Mouse (Mus musculus): Measurements from ENCODE around the gene Arhgap42. TPM values are rescaled to one million over a fixed set of nuclear protein-coding genes. Genes with fewer than 3 reads are reported as not detected.
A peak's percentile ranks its signal among the peaks of the same experiment; 100 is the strongest.

Gene Arhgap42
- polyA plus RNA-seq, 1 experiment = 12.6 TPM

- peak; percentile 66 for DNase-seq
- WGBS = 54% methylated on average over 3 of the region's 3 CpGs
- Histone ChIP-seq H3K4me1 (ENCODE audit: control insufficient read depth, insufficient read depth, low read length) (peaks cover 7% of the 10 kb centered on the region; the same call in 1 of the 2 replicates), H3K36me3 (ENCODE audit: control insufficient read depth, insufficient read depth, low read length) (no peaks in the 10 kb centered on the region), H3K4me3 (ENCODE audit: insufficient read depth, low read depth, low read length) (no peak overlapping the region), H3K27me3 (replicated peaks; ENCODE audit: control insufficient read depth, insufficient read depth, low read length) (no peaks in the 10 kb centered on the region), H3K27ac (ENCODE audit: insufficient read depth, low read depth, low read length) (no peak overlapping the region)
- no peak for TF ChIP-seq POLR2A (IDR thresholded peaks at IDR 0.05; ENCODE audit: low read depth, low read length)
- TF ChIP-seq CTCF (conservative IDR thresholded peaks at IDR 0.05; ENCODE audit: insufficient read depth, insufficient read length, low read depth, low read length) = no peak
These were observed 84.3 kb downstream of the Arhgap42 start for GRCm38 (mm10) chr9:9154636-9155035.

- Histone ChIP-seq H3K27ac (ENCODE audit: insufficient read depth, low read depth, low read length) (peak overlapping the region; percentile 63; the same call in 1 of the 2 replicates), H3K4me3 (ENCODE audit: insufficient read depth, low read depth, low read length) (no peak overlapping the region), H3K36me3 (ENCODE audit: control insufficient read depth, insufficient read depth, low read length) (no peaks in the 10 kb centered on the region), H3K4me1 (ENCODE audit: control insufficient read depth, insufficient read depth, low read length) (peaks cover 16% of the 10 kb centered on the region; the same call in 1 of the 2 replicates), H3K27me3 (replicated peaks; ENCODE audit: control insufficient read depth, insufficient read depth, low read length) (no peaks in the 10 kb centered on the region)
- peak; percentile 86 for DNase-seq
- 57% methylated on average over 7 of the region's 7 CpGs for WGBS
- TF ChIP-seq POLR2A (IDR thresholded peaks at IDR 0.05; ENCODE audit: low read depth, low read length) = no peak
- no peak for TF ChIP-seq CTCF (conservative IDR thresholded peaks at IDR 0.05; ENCODE audit: insufficient read depth, insufficient read length, low read depth, low read length)
These were observed 94.4 kb downstream of the Arhgap42 start for GRCm38 (mm10) chr9:9144301-9145121.

DNA sequence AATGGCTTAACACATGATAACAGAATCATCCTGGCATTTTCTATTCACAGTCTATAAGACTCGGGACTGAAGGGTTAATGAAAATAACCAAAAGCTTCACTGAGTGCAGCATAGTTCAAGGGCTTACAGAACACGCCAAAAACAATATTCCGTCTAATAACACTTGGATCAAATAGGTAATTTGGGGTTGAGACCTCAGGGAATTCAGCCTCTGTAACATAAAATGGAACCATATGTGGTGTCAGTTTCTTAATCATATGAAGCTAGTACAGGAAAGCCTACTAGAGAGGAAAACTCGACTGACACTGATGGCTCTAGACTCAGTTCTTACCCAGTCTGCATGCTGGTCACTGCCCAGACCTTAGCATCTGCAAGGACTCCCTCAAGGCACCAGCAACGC is 95.8 kb downstream of the Arhgap42 start:
- H3K36me3 ChIP-seq (ENCODE audit: control insufficient read depth, insufficient read depth, low read length) = no peaks in the 10 kb centered on the region
- H3K27ac ChIP-seq (ENCODE audit: insufficient read depth, low read depth, low read length) = no peak overlapping the region
- TF ChIP-seq POLR2A (IDR thresholded peaks at IDR 0.05; ENCODE audit: low read depth, low read length) (no peak), CTCF (conservative IDR thresholded peaks at IDR 0.05; ENCODE audit: insufficient read depth, insufficient read length, low read depth, low read length) (no peak)
- H3K27me3 ChIP-seq (replicated peaks; ENCODE audit: control insufficient read depth, insufficient read depth, low read length) = no peaks in the 10 kb centered on the region
- no peak for DNase-seq
- no peak overlapping the region for H3K4me3 ChIP-seq (ENCODE audit: insufficient read depth, low read depth, low read length)
- peaks cover 16% of the 10 kb centered on the region; the same call in 1 of the 2 replicates for H3K4me1 ChIP-seq (ENCODE audit: control insufficient read depth, insufficient read depth, low read length)
- WGBS = 81% methylated on average over 5 of the region's 5 CpGs

DNA sequence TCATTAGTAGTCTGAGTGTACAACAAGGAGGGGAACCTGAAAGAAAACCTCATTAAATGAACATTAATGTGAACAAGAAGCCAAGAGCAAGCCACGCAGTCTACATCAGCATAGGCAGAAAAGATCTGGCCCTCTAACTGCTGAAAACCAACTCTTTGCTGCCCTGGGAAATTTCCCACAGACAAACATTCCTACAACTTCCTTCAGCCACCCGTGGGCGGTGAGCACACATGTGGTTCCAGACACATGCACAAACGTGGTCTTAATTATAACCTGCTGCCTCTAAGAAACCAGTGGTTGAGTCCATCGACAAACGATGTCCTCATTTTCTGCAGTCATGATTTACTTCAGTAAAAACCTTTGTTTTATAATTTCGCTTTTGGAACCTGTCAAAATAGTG is 96.3 kb downstream of the Arhgap42 start:
- WGBS = 63% methylated on average over 7 of the region's 7 CpGs
- no peaks in the 10 kb centered on the region for H3K27me3 ChIP-seq (replicated peaks; ENCODE audit: control insufficient read depth, insufficient read depth, low read length)

GRCm38 (mm10) chr9:9142144-9142543 is 96.8 kb downstream of the Arhgap42 start:
- Histone ChIP-seq H3K36me3 (ENCODE audit: control insufficient read depth, insufficient read depth, low read length) (no peaks in the 10 kb centered on the region), H3K4me3 (ENCODE audit: insufficient read depth, low read depth, low read length) (no peak overlapping the region), H3K4me1 (ENCODE audit: control insufficient read depth, insufficient read depth, low read length) (peaks cover 16% of the 10 kb centered on the region; the same call in 1 of the 2 replicates), H3K27me3 (replicated peaks; ENCODE audit: control insufficient read depth, insufficient read depth, low read length) (no peaks in the 10 kb centered on the region), H3K27ac (ENCODE audit: insufficient read depth, low read depth, low read length) (no peak overlapping the region)
- 66% methylated on average over 1 of the region's 1 CpGs for WGBS
- no peak for DNase-seq
- no peak for TF ChIP-seq POLR2A (IDR thresholded peaks at IDR 0.05; ENCODE audit: low read depth, low read length)
- no peak for TF ChIP-seq CTCF (conservative IDR thresholded peaks at IDR 0.05; ENCODE audit: insufficient read depth, insufficient read length, low read depth, low read length)

More for the DNA sequence above, 96.3 kb downstream of the Arhgap42 start:
- no peak for DNase-seq
- Histone ChIP-seq H3K36me3 (ENCODE audit: control insufficient read depth, insufficient read depth, low read length) (no peaks in the 10 kb centered on the region), H3K4me1 (ENCODE audit: control insufficient read depth, insufficient read depth, low read length) (peaks cover 16% of the 10 kb centered on the region; the same call in 1 of the 2 replicates), H3K4me3 (ENCODE audit: insufficient read depth, low read depth, low read length) (no peak overlapping the region), H3K27ac (ENCODE audit: insufficient read depth, low read depth, low read length) (no peak overlapping the region)
- TF ChIP-seq CTCF (conservative IDR thresholded peaks at IDR 0.05; ENCODE audit: insufficient read depth, insufficient read length, low read depth, low read length) (no peak), POLR2A (IDR thresholded peaks at IDR 0.05; ENCODE audit: low read depth, low read length) (no peak)

GRCm38 (mm10) chr9:9128996-9129694 is 109.8 kb downstream of the Arhgap42 start:
- no peaks in the 10 kb centered on the region for H3K36me3 ChIP-seq (ENCODE audit: control insufficient read depth, insufficient read depth, low read length)
- no peak overlapping the region for H3K4me3 ChIP-seq (ENCODE audit: insufficient read depth, low read depth, low read length)
- no peak overlapping the region; the same call in 1 of the 2 replicates for H3K27ac ChIP-seq (ENCODE audit: insufficient read depth, low read depth, low read length)
- H3K4me1 ChIP-seq (ENCODE audit: control insufficient read depth, insufficient read depth, low read length) = peaks cover 6% of the 10 kb centered on the region; the same call in 1 of the 2 replicates
- 69% methylated on average over 4 of the region's 4 CpGs for WGBS
- peak; percentile 37 for DNase-seq
- TF ChIP-seq POLR2A (IDR thresholded peaks at IDR 0.05; ENCODE audit: low read depth, low read length) = no peak
- no peak for TF ChIP-seq CTCF (conservative IDR thresholded peaks at IDR 0.05; ENCODE audit: insufficient read depth, insufficient read length, low read depth, low read length)
- no peaks in the 10 kb centered on the region for H3K27me3 ChIP-seq (replicated peaks; ENCODE audit: control insufficient read depth, insufficient read depth, low read length)
